Mouse (Mus musculus): ENCODE data around the gene Tyw1.

DNA sequence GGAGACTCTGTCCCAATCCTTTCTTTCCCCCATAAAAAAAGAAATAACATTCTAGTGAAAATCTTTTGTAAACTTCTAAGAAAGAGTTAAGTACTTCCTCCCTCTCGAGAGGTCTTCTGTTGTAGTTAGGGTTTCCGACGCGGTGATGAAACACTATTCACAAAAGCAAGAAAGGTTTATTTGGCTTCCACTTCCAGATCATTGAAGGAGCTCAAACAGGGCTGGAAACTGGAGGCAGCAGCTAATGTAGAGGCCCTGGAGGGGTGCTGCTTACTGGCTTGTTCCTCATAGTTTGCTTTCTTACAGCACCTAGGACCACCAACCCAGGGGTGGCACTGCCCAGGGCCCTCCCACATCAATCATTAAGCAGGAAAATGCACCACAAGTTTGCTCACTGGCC is 27.3 kb upstream of the Tyw1 start:
- TF ChIP-seq POLR2A (IDR thresholded peaks at IDR 0.05; ENCODE audit: insufficient read depth, low read depth, low read length) (no peak), EP300 (IDR thresholded peaks at IDR 0.05; ENCODE audit: insufficient read depth, low read depth, low read length) (no peak), CTCF (IDR thresholded peaks at IDR 0.05) (no peak)
